Comparison of ENCODE assay signal across 13 mouse cellular contexts in genomic region chr11:112801189-112801818, GRCm38 (mm10). TPM values are rescaled to one million over a fixed set of nuclear protein-coding genes. Genes with fewer than 3 reads are reported as not detected.
A peak's percentile ranks its signal among the peaks of the same experiment; 100 is the strongest.
DNase-seq lines count a peak whose midpoint lies in the region; ATAC-seq lines count a peak whose summit lies in the region.
"Had no signal": no experiment of that assay in that cellular context is flagged by ENCODE, and none has a peak within 500 bp of the region (broad histone marks: within the 10 kb centered on the region; RNA-seq: fewer than 3 reads in every experiment).

No protein-coding gene starts in this region.

- H3K36me3 ChIP-seq in neural tube, embryonic 12.5 days = no peaks in the 10 kb centered on the region
- H3K36me3 ChIP-seq in neural tube, embryonic 15.5 days = no peaks in the 10 kb centered on the region
- H3K36me3 ChIP-seq in embryonic facial prominence, embryonic 10.5 days (replicated peaks) = no peaks in the 10 kb centered on the region
- H3K36me3 ChIP-seq in hindbrain, embryonic 13.5 days = no peaks in the 10 kb centered on the region
- H3K36me3 ChIP-seq: neural tube, embryonic 13.5 days had no signal

- peaks cover 24% of the 10 kb centered on the region; the same call in 1 of the 2 replicates for H3K4me1 ChIP-seq in neural tube, embryonic 12.5 days
- peaks cover 11% of the 10 kb centered on the region for H3K4me1 ChIP-seq in neural tube, embryonic 15.5 days
- peaks cover 18% of the 10 kb centered on the region for H3K4me1 ChIP-seq in embryonic facial prominence, embryonic 10.5 days
- peaks cover 17% of the 10 kb centered on the region for H3K4me1 ChIP-seq in hindbrain, embryonic 13.5 days (replicated peaks)
- H3K4me1 ChIP-seq: megakaryocyte, embryonic 14.5 days had no signal

- no peak overlapping the region for H3K4me3 ChIP-seq in neural tube, embryonic 12.5 days
- H3K4me3 ChIP-seq in neural tube, embryonic 15.5 days (replicated peaks) = no peak overlapping the region
- H3K4me3 ChIP-seq in embryonic facial prominence, embryonic 10.5 days = no peak overlapping the region
- no peak overlapping the region for H3K4me3 ChIP-seq in hindbrain, embryonic 13.5 days
- H3K4me3 ChIP-seq: megakaryocyte, embryonic 14.5 days; neural tube, embryonic 13.5 days had no signal

- ATAC-seq in neural tube, embryonic 12.5 days (ENCODE audit: low FRiP score, low read depth) = peak; percentile 53; the same call in 1 of the 2 replicates
- no peak for ATAC-seq in neural tube, embryonic 15.5 days (ENCODE audit: low FRiP score)
- ATAC-seq in hindbrain, embryonic 13.5 days (ENCODE audit: low FRiP score) = peak; percentile 32; the same call in 1 of the 2 replicates
- ATAC-seq: inflammation-experienced regulatory T-cells, adult 6 months had no signal

- H3K9me3 ChIP-seq in neural tube, embryonic 12.5 days = no peaks in the 10 kb centered on the region
- H3K9me3 ChIP-seq in neural tube, embryonic 15.5 days (replicated peaks) = no peaks in the 10 kb centered on the region
- H3K9me3 ChIP-seq in embryonic facial prominence, embryonic 10.5 days = no peaks in the 10 kb centered on the region
- no peaks in the 10 kb centered on the region for H3K9me3 ChIP-seq in hindbrain, embryonic 13.5 days
- H3K9me3 ChIP-seq: neural tube, embryonic 13.5 days had no signal

- no peak overlapping the region for H3K4me2 ChIP-seq in neural tube, embryonic 12.5 days (replicated peaks)
- H3K4me2 ChIP-seq in neural tube, embryonic 15.5 days = no peak overlapping the region
- no peak overlapping the region for H3K4me2 ChIP-seq in hindbrain, embryonic 13.5 days
- H3K4me2 ChIP-seq: neural tube, embryonic 13.5 days had no signal

- 0 out of 2 replicates have a peak, but pooled peaks cover 3% of the 10 kb centered on the region for H3K27me3 ChIP-seq in neural tube, embryonic 12.5 days (replicated peaks)
- H3K27me3 ChIP-seq in neural tube, embryonic 15.5 days (replicated peaks) = no peaks in the 10 kb centered on the region
- H3K27me3 ChIP-seq in embryonic facial prominence, embryonic 10.5 days (replicated peaks; ENCODE audit: low read depth, poor library complexity, severe bottlenecking) = peaks cover 21% of the 10 kb centered on the region
- H3K27me3 ChIP-seq in hindbrain, embryonic 13.5 days = 0 out of 2 replicates have a peak, but pooled peaks cover 3% of the 10 kb centered on the region
- H3K27me3 ChIP-seq: megakaryocyte, embryonic 14.5 days; neural tube, embryonic 13.5 days had no signal

- 22% methylated on average over 4 of the region's 4 CpGs for WGBS in neural tube, embryonic 12.5 days
- 27% methylated on average over 4 of the region's 4 CpGs for WGBS in neural tube, embryonic 15.5 days
- 35% methylated on average over 4 of the region's 4 CpGs for WGBS in embryonic facial prominence, embryonic 10.5 days
- WGBS in hindbrain, embryonic 13.5 days = 18% methylated on average over 4 of the region's 4 CpGs

- no peak overlapping the region for H3K9ac ChIP-seq in neural tube, embryonic 12.5 days
- H3K9ac ChIP-seq in neural tube, embryonic 15.5 days (replicated peaks) = no peak overlapping the region
- H3K9ac ChIP-seq in hindbrain, embryonic 13.5 days = no peak overlapping the region
- H3K9ac ChIP-seq: neural tube, embryonic 13.5 days had no signal

- no peak overlapping the region for H3K27ac ChIP-seq in neural tube, embryonic 12.5 days
- no peak overlapping the region for H3K27ac ChIP-seq in neural tube, embryonic 15.5 days (replicated peaks)
- H3K27ac ChIP-seq in embryonic facial prominence, embryonic 10.5 days (replicated peaks) = 0 out of 2 replicates have a peak overlapping the region, but pooled peaks have one; percentile 7
- no peak overlapping the region for H3K27ac ChIP-seq in hindbrain, embryonic 13.5 days
- H3K27ac ChIP-seq: neural tube, embryonic 13.5 days had no signal

- DNase-seq in embryonic facial prominence, embryonic 10.5 days (ENCODE audit: low spot score) = no peak
- DNase-seq in thymus, postnatal 36 days = no peak
- no peak for DNase-seq in c-Kit-positive CD71-positive TER-119-positive erythroid progenitor cells, embryonic 14.5 days (ENCODE audit: low spot score)
- DNase-seq in kidney, adult 11 months = no peak
- DNase-seq: adrenal gland, postnatal 25 days; cerebellum, postnatal 36 days; heart, adult 18-20 months had no signal

RNA-seq across cellular contexts. Expression of gene Sox9, which starts 19.3 kb away (rescaled TPM):
- polyA plus RNA-seq in neural tube, embryonic 12.5 days (2016; fragmentation: Nextera tagmentation; extraction: Ambion mirVana) = 121 and 124 TPM in 2 replicates
- polyA plus RNA-seq in neural tube, embryonic 15.5 days (2015; fragmentation: Nextera tagmentation; extraction: Ambion mirVana) = 35.1 and 38.8 TPM in 2 replicates
- 108 and 112 TPM in 2 replicates for polyA plus RNA-seq in embryonic facial prominence, embryonic 10.5 days (2016; fragmentation: Nextera tagmentation; extraction: Ambion mirVana)
- 54.7 and 66.4 TPM in 2 replicates for polyA plus RNA-seq in hindbrain, embryonic 13.5 days (2015; fragmentation: Nextera tagmentation; extraction: Ambion mirVana)
- polyA plus RNA-seq: inflammation-experienced regulatory T-cells, adult 6 months had no signal
